Mouse (Mus musculus): Measurements from ENCODE around the gene Tmem131.

- TF ChIP-seq MAX (IDR thresholded peaks at IDR 0.05; ENCODE audit: low read depth) (no peak), MYOD1 (IDR thresholded peaks at IDR 0.05; ENCODE audit: control insufficient read depth in 1 of 3, insufficient read length in 2 of 3, low read depth in 2 of 3) (no peak), POLR2A (IDR thresholded peaks at IDR 0.05; ENCODE audit: insufficient read length, low read depth) (no peak), CEBPB (IDR thresholded peaks at IDR 0.05; ENCODE audit: insufficient read depth, poor library complexity, severe bottlenecking) (no peak), MYOG (IDR thresholded peaks at IDR 0.05; ENCODE audit: control insufficient read depth in 1 of 3, insufficient read depth in 1 of 3, insufficient read length in 2 of 3, low read depth in 2 of 3) (no peak), USF1 (IDR thresholded peaks at IDR 0.05; ENCODE audit: low read depth) (no peak), TCF12 (IDR thresholded peaks at IDR 0.05; ENCODE audit: insufficient read depth, poor library complexity, severe bottlenecking) (no peak), POLR2AphosphoS2 (IDR thresholded peaks at IDR 0.05; ENCODE audit: insufficient read length, low read depth) (no peak), TCF3 (IDR thresholded peaks at IDR 0.05; ENCODE audit: insufficient read length, low read depth) (no peak), SRF (IDR thresholded peaks at IDR 0.05; ENCODE audit: control insufficient read depth, insufficient read length, low read depth) (no peak)
Observed at GRCm38 (mm10) chr1:36744268-36744944, 199.1 kb downstream of the Tmem131 start.

All from myocyte (in vitro differentiated cells).